Mouse (Mus musculus) embryo, embryonic 10.5 days (tissue): ENCODE measurements around the gene Ilf3.
A peak's percentile ranks its signal among the peaks of the same experiment; 100 is the strongest.

Experiments used
- DNase-seq: peaks from one replicate; pipeline ENCODE4 v3.0.0-alpha.2; 2015; ENCODE audit warnings: low spot score

The Ilf3 gene

GRCm38 (mm10) chr9:21402764-21403253, 35.1 kb downstream of the Ilf3 start:
- no peak for DNase-seq

GRCm38 (mm10) chr9:21403745-21404144, 36.1 kb downstream of the Ilf3 start:
- no peak for DNase-seq

GRCm38 (mm10) chr9:21405525-21405924, 37.9 kb downstream of the Ilf3 start:
- no peak for DNase-seq

- DNase-seq, result peak; percentile 41
Measured at GRCm38 (mm10) chr9:21407951-21408350, 40.3 kb downstream of the Ilf3 start.

- DNase-seq, result no peak
Measured at GRCm38 (mm10) chr9:21408624-21409023, 41.0 kb downstream of the Ilf3 start.

GRCm38 (mm10) chr9:21409592-21410317, 42.1 kb downstream of the Ilf3 start:
- DNase-seq, result peak; percentile 89

- DNase-seq, result peak; percentile 95
Measured at GRCm38 (mm10) chr9:21411669-21412550, 44.2 kb downstream of the Ilf3 start, which contains the start of gene Qtrt1. Gene Qtrt1 (plus strand): TSS chr9:21411837.

- no peak for DNase-seq
Measured at GRCm38 (mm10) chr9:21417866-21418265, 50.2 kb downstream of the Ilf3 start.

- no peak for DNase-seq
Measured at GRCm38 (mm10) chr9:21419646-21420045, 52.0 kb downstream of the Ilf3 start.

- DNase-seq, result peak; percentile 100
Measured at GRCm38 (mm10) chr9:21424631-21425555, 57.2 kb downstream of the Ilf3 start, which contains the start of gene Dnm2. Gene Dnm2 (plus strand): TSS chr9:21424908.

- no peak for DNase-seq
Measured at GRCm38 (mm10) chr9:21425556-21425945, 57.9 kb downstream of the Ilf3 start.

- no peak for DNase-seq
Measured at GRCm38 (mm10) chr9:21426013-21426412, 58.3 kb downstream of the Ilf3 start.

GRCm38 (mm10) chr9:21426525-21426924, 58.9 kb downstream of the Ilf3 start:
- DNase-seq, result no peak

- DNase-seq, result no peak
Measured at GRCm38 (mm10) chr9:21427773-21428172, 60.1 kb downstream of the Ilf3 start.

- no peak for DNase-seq
Measured at GRCm38 (mm10) chr9:21428178-21428577, 60.5 kb downstream of the Ilf3 start.

- DNase-seq, result no peak
Measured at GRCm38 (mm10) chr9:21430724-21431123, 63.1 kb downstream of the Ilf3 start.

GRCm38 (mm10) chr9:21432066-21432465, 64.4 kb downstream of the Ilf3 start:
- no peak for DNase-seq

- DNase-seq, result no peak
Measured at GRCm38 (mm10) chr9:21433766-21434165, 66.1 kb downstream of the Ilf3 start.

- no peak for DNase-seq
Measured at GRCm38 (mm10) chr9:21434410-21434809, 66.7 kb downstream of the Ilf3 start.

- DNase-seq, result no peak
Measured at GRCm38 (mm10) chr9:21435777-21436635, 68.3 kb downstream of the Ilf3 start.

- DNase-seq, result no peak
Measured at GRCm38 (mm10) chr9:21437577-21437976, 69.9 kb downstream of the Ilf3 start.
